Mouse (Mus musculus) neural tube, embryonic 13.5 days (tissue): Measurements from ENCODE around the gene Rdh7. TPM values are rescaled to one million over a fixed set of nuclear protein-coding genes. Genes with fewer than 3 reads are reported as not detected.
"Not testable (repeated sequence)": the region's sequence is repeated elsewhere in the genome, so short reads cannot be mapped to it uniquely, and the experiment has no call there.

Experiments
- ATAC-seq: fragments of 200-750 bp; cut with Nextera tagmentation; 2 replicates; pipeline ENCODE4 v1.8.0; 2017; ENCODE audit warnings: low read depth, mild to moderate bottlenecking, moderate TSS enrichment, moderate library complexity
- H3K27ac ChIP-seq: fragments of 300-500 bp; sonication (generic); replicated peaks from 2 replicates; pipeline ENCODE4 v1.5.1; 2015; ENCODE audit warnings: moderate library complexity, mild to moderate bottlenecking, inconsistent platforms
- H3K27me3 ChIP-seq: fragments of 300-500 bp; sonication (generic); 2 replicates; pipeline ENCODE4 v1.6.1; 2015; ENCODE audit warnings: mild to moderate bottlenecking, inconsistent platforms
- H3K36me3 ChIP-seq: fragments of 300-500 bp; sonication (generic); 2 replicates; pipeline ENCODE4 v1.6.1; 2015; ENCODE audit warnings: mild to moderate bottlenecking, inconsistent platforms
- H3K4me1 ChIP-seq: fragments of 300-500 bp; sonication (generic); replicated peaks from 2 replicates; pipeline ENCODE4 v1.6.1; 2015; ENCODE audit warnings: inconsistent platforms
- H3K4me2 ChIP-seq: fragments of 300-500 bp; sonication (generic); 2 replicates; pipeline ENCODE4 v1.6.1; 2015; ENCODE audit warnings: inconsistent platforms, mild to moderate bottlenecking, moderate library complexity
- H3K4me3 ChIP-seq: fragments of 300-500 bp; sonication (generic); 2 replicates; pipeline ENCODE4 v1.5.1; 2015; ENCODE audit warnings: mild to moderate bottlenecking, inconsistent platforms
- H3K9ac ChIP-seq: fragments of 300-500 bp; sonication (generic); 2 replicates; pipeline ENCODE4 v1.6.1; 2015; ENCODE audit warnings: moderate library complexity, mild to moderate bottlenecking, inconsistent platforms
- H3K9me3 ChIP-seq: fragments of 300-500 bp; sonication (generic); 2 replicates; pipeline ENCODE4 v1.6.1; 2016; ENCODE audit warnings: inconsistent platforms
- WGBS: fragments of 180-500 bp; shearing (Covaris S2); methylation state at CpG from one replicate; pipeline ENCODE4 v1.1.7; 2015; 5-methylcytosine and 5-hydroxymethylcytosine counted together
- polyA plus RNA-seq: library from polyadenylated mRNA; unstranded; fragments of >200 nt; fragmentation: Nextera tagmentation; extraction: Ambion mirVana; gene quantifications from 2 replicates; pipeline ENCODE4 v1.2.1, GENCODE M21; 2015

Rdh7 gene
- polyA plus RNA-seq, 1 experiment from 2014 or later, result not detected

- Histone ChIP-seq H3K4me2 (no peak overlapping the region), H3K4me3 (no peak overlapping the region), H3K9ac (no peak overlapping the region), H3K27ac (no peak overlapping the region), H3K9me3 (no peaks in the 10 kb centered on the region), H3K27me3 (no peaks in the 10 kb centered on the region), H3K36me3 (no peaks in the 10 kb centered on the region), H3K4me1 (peaks cover 6% of the 10 kb centered on the region)
- no peak for ATAC-seq
Measured at GRCm38 (mm10) chr10:127907386-127907951, 18.9 kb upstream of the Rdh7 start.

- Histone ChIP-seq H3K27me3 (no peaks in the 10 kb centered on the region), H3K9me3 (no peaks in the 10 kb centered on the region), H3K36me3 (no peaks in the 10 kb centered on the region), H3K9ac (no peak overlapping the region), H3K4me1 (peaks cover 6% of the 10 kb centered on the region), H3K4me3 (no peak overlapping the region), H3K4me2 (no peak overlapping the region), H3K27ac (no peak overlapping the region)
- no peak for ATAC-seq
- WGBS, result 43% methylated on average over 2 of the region's 2 CpGs
Measured at GRCm38 (mm10) chr10:127906138-127906537, 17.5 kb upstream of the Rdh7 start.

- no peak overlapping the region for H3K4me2 ChIP-seq
- 71% methylated on average over 7 of the region's 7 CpGs for WGBS
- no peaks in the 10 kb centered on the region for H3K27me3 ChIP-seq
- H3K4me1 ChIP-seq, result peaks cover 6% of the 10 kb centered on the region
- H3K9me3 ChIP-seq, result no peaks in the 10 kb centered on the region
- no peak overlapping the region for H3K9ac ChIP-seq
- H3K36me3 ChIP-seq, result no peaks in the 10 kb centered on the region
- no peak overlapping the region for H3K4me3 ChIP-seq
- ATAC-seq, result no peak
- no peak overlapping the region for H3K27ac ChIP-seq
Measured at GRCm38 (mm10) chr10:127904718-127905446, 16.3 kb upstream of the Rdh7 start.

GRCm38 (mm10) chr10:127903116-127903515 is 14.5 kb upstream of the Rdh7 start:
- H3K9me3 ChIP-seq, result no peaks in the 10 kb centered on the region
- H3K27me3 ChIP-seq, result no peaks in the 10 kb centered on the region
- H3K4me2 ChIP-seq, result no peak overlapping the region
- WGBS, result 66% methylated on average over 1 of the region's 1 CpGs
- H3K9ac ChIP-seq, result no peak overlapping the region
- H3K4me1 ChIP-seq, result peaks cover 6% of the 10 kb centered on the region
- ATAC-seq, result no peak
- no peak overlapping the region for H3K4me3 ChIP-seq
- H3K27ac ChIP-seq, result no peak overlapping the region
- no peaks in the 10 kb centered on the region for H3K36me3 ChIP-seq

GRCm38 (mm10) chr10:127901751-127902150 is 13.1 kb upstream of the Rdh7 start:
- H3K9me3 ChIP-seq, result no peaks in the 10 kb centered on the region
- ATAC-seq, result no peak
- H3K4me1 ChIP-seq, result peaks cover 6% of the 10 kb centered on the region
- WGBS, result 86% methylated on average over 4 of the region's 4 CpGs
- H3K9ac ChIP-seq, result no peak overlapping the region
- no peak overlapping the region for H3K4me3 ChIP-seq
- H3K4me2 ChIP-seq, result no peak overlapping the region
- no peak overlapping the region for H3K27ac ChIP-seq
- no peaks in the 10 kb centered on the region for H3K27me3 ChIP-seq
- H3K36me3 ChIP-seq, result no peaks in the 10 kb centered on the region

- Histone ChIP-seq H3K9me3 (no peaks in the 10 kb centered on the region), H3K4me3 (no peak overlapping the region), H3K9ac (no peak overlapping the region), H3K36me3 (no peaks in the 10 kb centered on the region), H3K4me2 (no peak overlapping the region), H3K27me3 (no peaks in the 10 kb centered on the region), H3K27ac (no peak overlapping the region), H3K4me1 (peaks cover under 1% of the 10 kb centered on the region)
- WGBS, result 65% methylated on average over 5 of the region's 5 CpGs
- ATAC-seq, result no peak
Measured at GRCm38 (mm10) chr10:127899783-127900182, 11.2 kb upstream of the Rdh7 start.

- H3K27me3 ChIP-seq, result no peaks in the 10 kb centered on the region
Measured at GRCm38 (mm10) chr10:127898218-127898617, 9.6 kb upstream of the Rdh7 start, which contains the start of gene Sdr9c7. Gene Sdr9c7, plus strand, starts transcription at chr10:127898518.

GRCm38 (mm10) chr10:127897506-127897905 is 8.9 kb upstream of the Rdh7 start:
- 88% methylated on average over 3 of the region's 3 CpGs for WGBS
- H3K9me3 ChIP-seq, result no peaks in the 10 kb centered on the region
- ATAC-seq, result no peak
- no peak overlapping the region for H3K9ac ChIP-seq
- H3K4me2 ChIP-seq, result no peak overlapping the region
- no peak overlapping the region for H3K4me3 ChIP-seq
- no peaks in the 10 kb centered on the region for H3K4me1 ChIP-seq
- no peak overlapping the region for H3K27ac ChIP-seq
- no peaks in the 10 kb centered on the region for H3K27me3 ChIP-seq
- H3K36me3 ChIP-seq, result no peaks in the 10 kb centered on the region

More at GRCm38 (mm10) chr10:127898218-127898617, 9.6 kb upstream of the Rdh7 start, which contains the start of gene Sdr9c7:
- H3K27ac ChIP-seq, result no peak within 1 kb of the TSS
- ATAC-seq, result no peak
- no peak within 1 kb of the TSS for H3K4me3 ChIP-seq
- WGBS, result 82% methylated on average over 2 of the region's 2 CpGs
- H3K36me3 ChIP-seq, result no peaks in the 10 kb centered on the region
- no peak within 1 kb of the TSS for H3K9ac ChIP-seq
- no peak within 1 kb of the TSS for H3K4me2 ChIP-seq
- H3K9me3 ChIP-seq, result no peaks in the 10 kb centered on the region
- H3K4me1 ChIP-seq, result no peaks in the 10 kb centered on the region

- Histone ChIP-seq H3K4me1 (no peaks in the 10 kb centered on the region), H3K36me3 (no peaks in the 10 kb centered on the region), H3K9ac (no peak overlapping the region), H3K9me3 (no peaks in the 10 kb centered on the region), H3K4me3 (no peak overlapping the region), H3K4me2 (no peak overlapping the region), H3K27ac (no peak overlapping the region), H3K27me3 (no peaks in the 10 kb centered on the region)
- ATAC-seq, result no peak
- WGBS, result 72% methylated on average over 5 of the region's 5 CpGs
Measured at GRCm38 (mm10) chr10:127896705-127897104, 8.1 kb upstream of the Rdh7 start.

GRCm38 (mm10) chr10:127893163-127894022 is 4.8 kb upstream of the Rdh7 start:
- H3K9ac ChIP-seq, H3K9me3 ChIP-seq, H3K4me2 ChIP-seq, H3K4me1 ChIP-seq, H3K27ac ChIP-seq, H3K4me3 ChIP-seq, H3K27me3 ChIP-seq, ATAC-seq, H3K36me3 ChIP-seq: not testable (repeated sequence)
- WGBS, result 65% methylated on average over 5 of the region's 5 CpGs

- Histone ChIP-seq H3K36me3 (no peaks in the 10 kb centered on the region), H3K9ac (no peak overlapping the region), H3K9me3 (no peaks in the 10 kb centered on the region), H3K4me3 (no peak overlapping the region), H3K4me1 (0 out of 2 replicates have a peak, but pooled peaks cover 4% of the 10 kb centered on the region), H3K4me2 (no peak overlapping the region), H3K27ac (no peak overlapping the region), H3K27me3 (no peaks in the 10 kb centered on the region)
- 96% methylated on average over 1 of the region's 1 CpGs for WGBS
- no peak for ATAC-seq
Measured at GRCm38 (mm10) chr10:127891481-127891880, 2.9 kb upstream of the Rdh7 start.

- no peak overlapping the region for H3K9ac ChIP-seq
- 82% methylated on average over 4 of the region's 4 CpGs for WGBS
- no peak overlapping the region for H3K4me3 ChIP-seq
- H3K36me3 ChIP-seq, result no peaks in the 10 kb centered on the region
- H3K4me1 ChIP-seq, result 0 out of 2 replicates have a peak, but pooled peaks cover 4% of the 10 kb centered on the region
- ATAC-seq, result no peak
- no peak overlapping the region for H3K27ac ChIP-seq
- H3K27me3 ChIP-seq, result no peaks in the 10 kb centered on the region
- H3K9me3 ChIP-seq, result no peaks in the 10 kb centered on the region
- H3K4me2 ChIP-seq, result no peak overlapping the region
Measured at GRCm38 (mm10) chr10:127886971-127887370, 1.6 kb downstream of the Rdh7 start.
